Mouse (Mus musculus) olfactory bulb, adult 2 months (tissue): Measurements from ENCODE around the gene Dact3.

Experiments used
- CTCF ChIP-seq: fragments of 200-500 bp; IDR thresholded peaks from 2 replicates; pipeline ENCODE4 v1.5.1; 2012; ENCODE audit warnings: low read depth, mild to moderate bottlenecking, low read length, moderate library complexity; ENCODE audit not compliant: insufficient read depth
- POLR2A ChIP-seq: fragments of 200-500 bp; IDR thresholded peaks from 2 replicates; pipeline ENCODE4 v1.6.1; 2012; ENCODE audit warnings: mild to moderate bottlenecking, low read depth, low read length, moderate library complexity; ENCODE audit not compliant: insufficient read depth

- TF ChIP-seq CTCF (no peak), POLR2A (no peak)
Observed at GRCm38 (mm10) chr7:16916342-16917265, 41.5 kb downstream of the Dact3 start.
